Mouse (Mus musculus) stomach, postnatal 0 days (tissue): ENCODE measurements at regions not wholly inside any gene's neighbourhood (a gene's known extent, or its start where the extent isn't known, plus 50 kb on each side); places are given as distances from the start of the nearest gene placed in this dataset.

ENCODE experiments used
- ATAC-seq: fragments of 200-750 bp; cut with Nextera tagmentation; 2 replicates; pipeline ENCODE4 v1.8.0; 2017; ENCODE audit not compliant: low FRiP score, low TSS enrichment
- DNase-seq: peaks from one replicate; pipeline ENCODE4 v3.0.0-alpha.2; 2016; ENCODE audit warnings: low spot score
- H3K27ac ChIP-seq: fragments of 300-500 bp; sonication (generic); replicated peaks from 2 replicates; pipeline ENCODE4 v1.5.1; 2014; ENCODE audit warnings: mild to moderate bottlenecking, control low read depth
- H3K27me3 ChIP-seq: fragments of 300-500 bp; sonication (generic); 2 replicates; pipeline ENCODE4 v1.6.1; 2014; ENCODE audit warnings: low read length; ENCODE audit not compliant: control insufficient read depth, insufficient read depth
- H3K36me3 ChIP-seq: fragments of 300-500 bp; sonication (generic); 2 replicates; pipeline ENCODE4 v1.6.1; 2014; ENCODE audit warnings: low read length, mixed read lengths; ENCODE audit not compliant: control insufficient read depth, insufficient read depth
- H3K4me1 ChIP-seq: fragments of 300-500 bp; sonication (generic); replicated peaks from 2 replicates; pipeline ENCODE4 v1.6.1; 2014; ENCODE audit warnings: antibody characterized with exemption; ENCODE audit not compliant: control insufficient read depth, insufficient read depth
- H3K4me2 ChIP-seq: fragments of 300-500 bp; sonication (generic); replicated peaks from 2 replicates; pipeline ENCODE4 v1.6.1; 2014; ENCODE audit warnings: low read depth, mild to moderate bottlenecking, control low read depth, moderate library complexity
- H3K4me3 ChIP-seq: fragments of 300-500 bp; sonication (generic); 2 replicates; pipeline ENCODE4 v1.5.1; 2014; ENCODE audit warnings: low read depth, low read length, control low read depth
- H3K9ac ChIP-seq: fragments of 300-500 bp; sonication (generic); 2 replicates; pipeline ENCODE4 v1.6.1; 2014; ENCODE audit warnings: mild to moderate bottlenecking, low read length, control low read depth, mixed read lengths
- H3K9me3 ChIP-seq: fragments of 300-500 bp; sonication (generic); 2 replicates; pipeline ENCODE4 v1.6.1; 2016; ENCODE audit warnings: low read length; ENCODE audit not compliant: control insufficient read depth
- CTCF ChIP-seq: IDR thresholded peaks from 2 replicates; pipeline ENCODE4 v1.5.1; 2016; ENCODE audit warnings: antibody characterized with exemption, low read depth, mild to moderate bottlenecking, moderate library complexity
- EP300 ChIP-seq: optimal IDR thresholded peaks from 2 replicates; pipeline ENCODE3; 2016; ENCODE audit warnings: antibody characterized with exemption
- WGBS: fragments of 180-500 bp; shearing (Covaris S2); extraction: QIAGEN DNeasy Blood & Tissue Kit; methylation state at CpG from one replicate; pipeline ENCODE4 v1.1.7; 2014; 5-methylcytosine and 5-hydroxymethylcytosine counted together

DNA sequence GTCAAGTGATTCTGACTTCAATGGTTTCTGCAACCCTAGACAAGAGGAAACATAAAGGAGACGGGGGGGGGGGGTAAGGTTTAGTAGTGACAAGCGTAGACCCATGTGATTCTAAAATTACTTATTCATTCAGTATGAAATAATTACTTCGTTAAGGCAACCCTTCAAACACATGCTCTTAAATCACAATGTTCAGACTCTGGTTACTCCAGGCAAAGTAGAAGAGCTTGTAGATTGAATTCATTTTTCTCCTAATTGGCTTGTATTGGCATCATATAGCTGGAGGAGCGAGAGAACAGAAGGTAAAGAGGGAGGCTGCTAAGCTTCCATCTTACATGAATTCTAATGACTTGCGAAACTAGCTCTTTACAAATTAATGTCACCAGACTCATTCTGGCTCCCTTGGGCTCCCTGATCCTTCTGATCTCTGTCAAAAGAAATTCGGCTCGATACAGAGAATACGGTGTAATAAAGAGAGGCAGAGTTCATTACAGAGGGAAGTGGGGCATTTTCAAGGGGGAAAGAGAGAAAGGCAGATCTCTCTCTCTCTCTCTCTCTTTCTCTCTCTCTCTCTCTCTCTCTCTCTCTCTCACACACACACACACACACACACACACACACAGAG is 163.6 kb upstream of the Egfl6 start:
- no peaks in the 10 kb centered on the region for H3K4me1 ChIP-seq
- H3K4me3 ChIP-seq: no peak overlapping the region
- H3K4me2 ChIP-seq: no peak overlapping the region
- ATAC-seq (no peak), DNase-seq (no peak)
- no peaks in the 10 kb centered on the region for H3K9me3 ChIP-seq
- WGBS: 81% methylated on average over 8 of the region's 8 CpGs
- TF ChIP-seq CTCF (no peak), EP300 (no peak)
- no peaks in the 10 kb centered on the region for H3K27me3 ChIP-seq
- H3K9ac ChIP-seq: no peak overlapping the region
- H3K27ac ChIP-seq: no peak overlapping the region
- no peaks in the 10 kb centered on the region for H3K36me3 ChIP-seq

DNA sequence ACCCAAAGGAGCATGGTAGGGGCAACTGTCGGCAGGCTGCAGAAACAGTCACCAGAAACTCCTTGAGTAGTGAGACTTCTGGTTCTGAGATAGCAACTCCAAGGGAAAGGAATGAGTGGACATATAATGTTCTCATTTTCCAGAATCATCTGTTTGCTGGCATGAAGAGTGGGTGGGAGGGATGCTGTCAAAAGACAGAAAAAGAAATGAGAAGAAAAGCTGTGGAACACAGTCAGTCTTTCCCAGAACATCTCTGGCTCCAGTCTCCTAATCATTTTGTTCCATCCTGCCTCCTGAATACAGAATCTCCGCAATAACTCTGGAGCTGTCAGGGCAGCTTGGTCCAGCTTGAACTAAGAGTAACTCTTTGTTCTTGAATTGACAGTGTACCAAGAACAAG is 145.8 kb upstream of the Egfl6 start:
- 65% methylated on average over 2 of the region's 2 CpGs for WGBS
- no peak overlapping the region for H3K27ac ChIP-seq

DNA sequence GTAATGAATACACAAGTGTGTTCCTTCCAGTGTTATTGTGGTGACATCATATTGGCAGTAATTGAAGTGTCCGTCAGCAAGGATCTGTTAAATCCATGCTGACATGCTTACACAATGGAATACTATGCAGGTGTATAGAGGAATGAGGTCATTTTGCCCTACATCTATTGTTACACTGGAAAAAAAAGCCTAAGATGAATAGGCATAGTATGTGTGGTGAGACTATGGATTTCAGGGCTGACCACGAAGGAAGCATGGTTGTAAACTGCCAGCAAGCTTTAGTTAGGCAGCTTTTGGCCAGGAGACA is 143.1 kb upstream of the Egfl6 start:
- H3K4me3 ChIP-seq: no peak overlapping the region
- H3K27ac ChIP-seq: no peak overlapping the region
- H3K9me3 ChIP-seq: no peaks in the 10 kb centered on the region
- no peaks in the 10 kb centered on the region for H3K4me1 ChIP-seq
- no peak for DNase-seq
- H3K4me2 ChIP-seq: no peak overlapping the region
- H3K36me3 ChIP-seq: no peaks in the 10 kb centered on the region
- WGBS: 85% methylated on average over 2 of the region's 2 CpGs
- ATAC-seq: no peak
- no peak overlapping the region for H3K9ac ChIP-seq
- no peaks in the 10 kb centered on the region for H3K27me3 ChIP-seq
- TF ChIP-seq CTCF: no peak
- TF ChIP-seq EP300: no peak

More for the DNA sequence above, 145.8 kb upstream of the Egfl6 start:
- H3K4me1 ChIP-seq: no peaks in the 10 kb centered on the region
- H3K9me3 ChIP-seq: no peaks in the 10 kb centered on the region
- H3K4me2 ChIP-seq: no peak overlapping the region
- no peak for DNase-seq
- H3K4me3 ChIP-seq: no peak overlapping the region
- H3K36me3 ChIP-seq: no peaks in the 10 kb centered on the region
- no peaks in the 10 kb centered on the region for H3K27me3 ChIP-seq
- no peak overlapping the region for H3K9ac ChIP-seq
- TF ChIP-seq EP300 (no peak), CTCF (no peak)
- no peak for ATAC-seq

DNA sequence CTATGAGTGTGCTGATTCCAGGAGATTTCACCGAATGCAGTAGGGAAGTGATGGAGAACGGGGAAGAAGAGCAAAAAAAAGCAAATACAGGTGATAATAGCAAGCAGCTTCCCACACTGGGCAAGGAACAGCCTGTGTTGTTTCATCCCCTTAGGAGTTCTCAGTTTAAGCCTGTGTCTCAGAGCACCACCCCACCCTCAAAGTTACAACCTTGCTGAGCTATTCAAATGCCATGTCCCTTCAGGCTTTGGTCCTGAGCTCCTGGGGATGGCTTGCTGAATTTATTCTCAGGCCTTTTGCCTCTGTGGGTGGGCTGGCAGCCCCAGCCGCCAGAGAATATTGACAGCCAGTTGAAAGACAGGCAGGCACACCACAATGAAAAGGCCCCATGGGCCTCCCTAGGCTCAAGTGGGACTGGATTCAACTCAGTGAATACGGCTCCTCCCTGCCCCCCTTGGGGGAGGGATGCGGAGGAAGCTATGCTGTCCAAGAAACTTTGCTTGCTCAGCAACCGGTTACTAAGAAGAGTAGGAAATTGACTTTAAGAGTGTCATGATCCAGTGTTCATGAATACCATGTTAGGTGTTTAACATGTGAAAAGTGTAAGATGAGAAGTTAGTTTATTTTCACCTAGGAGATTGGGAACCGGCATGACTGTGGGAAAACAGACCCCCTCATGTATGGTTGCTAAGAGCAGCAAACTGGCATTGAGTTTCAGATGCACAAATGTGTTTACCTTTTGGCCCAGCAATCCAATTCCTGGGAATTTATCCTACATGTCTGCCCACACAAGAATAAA is 142.5 kb upstream of the Egfl6 start:
- ATAC-seq (no peak), DNase-seq (no peak)
- Histone ChIP-seq H3K4me1 (no peaks in the 10 kb centered on the region), H3K36me3 (no peaks in the 10 kb centered on the region), H3K4me3 (no peak overlapping the region), H3K9me3 (no peaks in the 10 kb centered on the region), H3K27me3 (no peaks in the 10 kb centered on the region), H3K9ac (no peak overlapping the region), H3K4me2 (no peak overlapping the region), H3K27ac (no peak overlapping the region)
- TF ChIP-seq CTCF (no peak), EP300 (no peak)
- WGBS: 64% methylated on average over 7 of the region's 7 CpGs

DNA sequence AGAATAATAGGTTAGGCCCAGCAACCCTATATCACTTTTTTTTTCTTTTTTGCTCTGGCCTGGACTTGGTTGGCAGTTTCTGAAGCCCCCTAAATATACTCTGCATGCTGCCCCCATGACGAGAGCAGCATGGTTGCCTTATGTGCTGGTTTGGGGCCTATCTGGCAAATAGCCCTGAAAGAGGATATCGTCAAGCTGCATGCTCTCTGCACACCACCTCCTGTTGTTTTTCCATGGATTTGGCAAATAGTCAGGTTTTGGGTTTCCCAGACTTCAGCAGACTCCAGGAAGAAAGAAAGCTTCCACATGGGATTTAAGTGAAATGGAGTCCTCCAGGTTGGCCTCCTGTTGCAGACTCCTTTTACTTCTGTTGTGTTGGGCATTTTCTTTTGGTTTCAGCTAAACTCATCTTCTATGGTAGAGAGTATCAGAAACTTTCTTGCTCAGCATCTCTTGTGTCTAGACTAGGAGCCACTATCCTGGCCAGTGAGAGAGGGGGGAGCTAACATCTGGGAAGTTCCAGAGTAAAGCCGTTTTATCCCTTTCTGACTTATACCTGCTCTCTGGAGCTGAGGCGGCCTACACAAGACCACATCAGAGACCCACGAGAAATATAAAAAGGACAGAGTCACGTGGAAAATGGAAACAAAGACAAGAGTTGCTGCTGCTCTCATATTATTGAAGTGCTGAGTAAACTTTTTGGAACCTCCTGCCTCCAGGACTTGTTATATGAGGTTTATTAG is 140.4 kb upstream of the Egfl6 start:
- ATAC-seq: no peak
- Histone ChIP-seq H3K9me3 (no peaks in the 10 kb centered on the region), H3K36me3 (no peaks in the 10 kb centered on the region), H3K27me3 (no peaks in the 10 kb centered on the region), H3K27ac (no peak overlapping the region), H3K9ac (no peak overlapping the region), H3K4me3 (no peak overlapping the region), H3K4me1 (no peaks in the 10 kb centered on the region), H3K4me2 (no peak overlapping the region)
- DNase-seq: no peak
- TF ChIP-seq EP300 (no peak), CTCF (no peak)
- WGBS: 65% methylated on average over 6 of the region's 6 CpGs

DNA sequence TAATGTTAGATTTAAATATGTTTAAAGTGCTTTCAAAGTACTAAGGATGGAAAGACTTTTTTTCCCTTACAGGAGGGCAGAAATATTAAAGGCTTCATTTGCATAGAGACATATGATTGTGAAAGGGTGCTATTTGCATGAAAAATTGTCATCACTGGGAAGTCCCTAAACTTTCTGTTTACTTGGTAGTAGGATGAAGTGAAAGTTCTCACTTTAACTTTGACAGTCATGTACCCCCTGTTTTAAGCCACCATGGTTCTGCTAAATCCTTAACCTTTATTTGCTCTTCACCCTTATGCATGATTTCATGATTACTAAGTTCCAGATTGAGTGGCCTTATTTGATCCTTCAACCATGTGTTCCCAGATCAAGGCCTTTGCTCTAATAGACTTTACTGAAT is 132.6 kb upstream of the Egfl6 start:
- Histone ChIP-seq H3K27me3 (no peaks in the 10 kb centered on the region), H3K36me3 (no peaks in the 10 kb centered on the region), H3K9me3 (no peaks in the 10 kb centered on the region), H3K9ac (no peak overlapping the region), H3K4me3 (no peak overlapping the region), H3K4me2 (no peak overlapping the region), H3K27ac (no peak overlapping the region), H3K4me1 (no peaks in the 10 kb centered on the region)
- DNase-seq: no peak
- TF ChIP-seq CTCF (no peak), EP300 (no peak)
- ATAC-seq: no peak
